ENCODE assay signal across 8 mouse cellular contexts in genomic region chr10:61697028-61697427, GRCm38 (mm10). TPM values are rescaled to one million over a fixed set of nuclear protein-coding genes. Genes with fewer than 3 reads are reported as not detected.
DNase-seq lines count a peak whose midpoint lies in the region; ATAC-seq and TF ChIP-seq lines count a peak whose summit lies in the region.

No protein-coding gene starts in this region.

- no peaks in the 10 kb centered on the region for H3K9me3 ChIP-seq in lung, embryonic 15.5 days
- no peaks in the 10 kb centered on the region for H3K9me3 ChIP-seq in forebrain, postnatal 0 days (ENCODE audit: low read length)

- peaks cover 15% of the 10 kb centered on the region for H3K36me3 ChIP-seq in lung, embryonic 15.5 days
- peaks cover 25% of the 10 kb centered on the region for H3K36me3 ChIP-seq in forebrain, postnatal 0 days (ENCODE audit: insufficient read depth)
- H3K36me3 ChIP-seq in small intestine, adult 2 months (ENCODE audit: control insufficient read depth, insufficient read depth, low read length): peaks cover 24% of the 10 kb centered on the region

- H3K4me2 ChIP-seq in lung, embryonic 15.5 days: peak overlapping the region; percentile 99
- peak overlapping the region; percentile 99 for H3K4me2 ChIP-seq in forebrain, postnatal 0 days (ENCODE audit: low read depth)

- WGBS in lung, embryonic 15.5 days: 82% methylated on average over 2 of the region's 2 CpGs
- 92% methylated on average over 2 of the region's 2 CpGs for WGBS in forebrain, postnatal 0 days
- 41% methylated on average over 2 of the region's 2 CpGs for WGBS in small intestine, adult 2 months

- H3K4me1 ChIP-seq in lung, embryonic 15.5 days: peaks cover 15% of the 10 kb centered on the region
- 0 out of 2 replicates have a peak, but pooled peaks cover 11% of the 10 kb centered on the region for H3K4me1 ChIP-seq in forebrain, postnatal 0 days (ENCODE audit: insufficient read depth)
- peaks cover 16% of the 10 kb centered on the region for H3K4me1 ChIP-seq in small intestine, adult 2 months (ENCODE audit: control insufficient read depth, insufficient read depth, insufficient read length, low read length)

- peak overlapping the region; percentile 56; the same call in 1 of the 2 replicates for H3K9ac ChIP-seq in lung, embryonic 15.5 days
- H3K9ac ChIP-seq in forebrain, postnatal 0 days: no peak overlapping the region

- ATAC-seq in lung, embryonic 15.5 days (ENCODE audit: borderline replicate concordance, extremely low read depth, low FRiP score, low TSS enrichment): no peak
- no peak for ATAC-seq in forebrain, postnatal 0 days

- no peaks in the 10 kb centered on the region for H3K27me3 ChIP-seq in lung, embryonic 15.5 days
- no peaks in the 10 kb centered on the region for H3K27me3 ChIP-seq in forebrain, postnatal 0 days (ENCODE audit: insufficient read depth, low read length)
- no peaks in the 10 kb centered on the region for H3K27me3 ChIP-seq in small intestine, adult 2 months (ENCODE audit: control insufficient read depth, insufficient read depth, low read length)

- TF ChIP-seq CTCF in forebrain, postnatal 0 days (IDR thresholded peaks at IDR 0.05; ENCODE audit: low read depth): no peak
- no peak for TF ChIP-seq CTCF in small intestine, adult 2 months (IDR thresholded peaks at IDR 0.05; ENCODE audit: extremely low read depth, insufficient read length, insufficient replicate concordance, low read depth, low read length)

- no peak for DNase-seq in lung, postnatal 25 days (ENCODE audit: low spot score)
- DNase-seq in forebrain, postnatal 0 days: no peak
- peak; percentile 49 to 74 for DNase-seq in kidney, postnatal 4 days
- DNase-seq in testis, postnatal 14 days (ENCODE audit: low spot score): no peak
- no peak for DNase-seq in thymus, adult 18-20 months
- no peak for DNase-seq in left cerebral cortex, postnatal 4 days

- TF ChIP-seq POLR2A in small intestine, adult 2 months (IDR thresholded peaks at IDR 0.05; ENCODE audit: low read depth, low read length): no peak

- intact Hi-C loops in left cerebral cortex, postnatal 4 days (cut with DNase I): no loop called here

- peak overlapping the region; percentile 85 for H3K4me3 ChIP-seq in lung, embryonic 15.5 days
- H3K4me3 ChIP-seq in forebrain, postnatal 0 days (ENCODE audit: low read depth, low read length): peak overlapping the region; percentile 84
- H3K4me3 ChIP-seq in small intestine, adult 2 months (ENCODE audit: low read depth, low read length): peak overlapping the region; percentile 96

- no peak overlapping the region for H3K27ac ChIP-seq in lung, embryonic 15.5 days
- no peak overlapping the region for H3K27ac ChIP-seq in forebrain, postnatal 0 days (ENCODE audit: low read depth, low read length)
- peak overlapping the region; percentile 72 for H3K27ac ChIP-seq in small intestine, adult 2 months (ENCODE audit: insufficient read depth, low read depth, low read length)

RNA-seq across cellular contexts. Expression of gene Tysnd1, which starts 1.7 kb away (rescaled TPM):
- 34.7 and 36.6 TPM in 2 replicates for polyA plus RNA-seq in lung, embryonic 15.5 days (2015; fragmentation: Nextera tagmentation; extraction: Ambion mirVana)
- 50.5 and 56.8 TPM in 2 replicates for total RNA-seq in forebrain, postnatal 0 days (2014; rRNA removed)
- 34.0 and 34.4 TPM in 2 replicates for polyA plus RNA-seq in forebrain, postnatal 0 days (2015; fragmentation: Nextera tagmentation; extraction: Ambion mirVana)
- polyA plus RNA-seq in small intestine, adult 2 months (2012; rRNA removed): 83.5 and 110 TPM in 2 replicates
- 10 to 100 TPM; 32.0 to 36.6 TPM for total RNA-seq in left cerebral cortex, postnatal 4 days (2021)

RNA-seq across cellular contexts. Expression of gene Sar1a, which starts 16.9 kb away (rescaled TPM):
- 242 and 243 TPM in 2 replicates for polyA plus RNA-seq in lung, embryonic 15.5 days (2015; fragmentation: Nextera tagmentation; extraction: Ambion mirVana)
- 188 and 221 TPM in 2 replicates for total RNA-seq in forebrain, postnatal 0 days (2014; rRNA removed)
- 208 and 213 TPM in 2 replicates for polyA plus RNA-seq in forebrain, postnatal 0 days (2015; fragmentation: Nextera tagmentation; extraction: Ambion mirVana)
- polyA plus RNA-seq in small intestine, adult 2 months (2012; rRNA removed): 16.3 and 22.9 TPM in 2 replicates
- 100 to 1,000 TPM; 135 to 139 TPM for total RNA-seq in left cerebral cortex, postnatal 4 days (2021)

RNA-seq across cellular contexts. Expression of gene Aifm2, which starts 18.0 kb away (rescaled TPM):
- polyA plus RNA-seq in lung, embryonic 15.5 days (2015; fragmentation: Nextera tagmentation; extraction: Ambion mirVana): 14.0 and 14.3 TPM in 2 replicates
- total RNA-seq in forebrain, postnatal 0 days (2014; rRNA removed): 11.5 and 13.0 TPM in 2 replicates
- 8.4 and 11.7 TPM in 2 replicates for polyA plus RNA-seq in forebrain, postnatal 0 days (2015; fragmentation: Nextera tagmentation; extraction: Ambion mirVana)
- 4.9 and 6.7 TPM in 2 replicates for polyA plus RNA-seq in small intestine, adult 2 months (2012; rRNA removed)
- 10 to 100 TPM in 1 of 2 experiments, 1 to 10 TPM in 1; 9.5 to 10.4 TPM for total RNA-seq in left cerebral cortex, postnatal 4 days (2021)

RNA-seq across cellular contexts. Expression of gene Ppa1, which starts 48.7 kb away (rescaled TPM):
- 171 and 188 TPM in 2 replicates for polyA plus RNA-seq in lung, embryonic 15.5 days (2015; fragmentation: Nextera tagmentation; extraction: Ambion mirVana)
- total RNA-seq in forebrain, postnatal 0 days (2014; rRNA removed): 137 and 157 TPM in 2 replicates
- 201 and 219 TPM in 2 replicates for polyA plus RNA-seq in forebrain, postnatal 0 days (2015; fragmentation: Nextera tagmentation; extraction: Ambion mirVana)
- polyA plus RNA-seq in small intestine, adult 2 months (2012; rRNA removed): 55.3 and 57.4 TPM in 2 replicates
- total RNA-seq in left cerebral cortex, postnatal 4 days (2021): 100 to 1,000 TPM; 126 to 138 TPM

Comparison
In these comparisons a context has a peak if more than half of its experiments do, and no peak if none do; other contexts are left out.
1. DNase-seq: peak in kidney, postnatal 4 days (2 of 2); none in lung, postnatal 25 days (single experiment), forebrain, postnatal 0 days (single experiment), testis, postnatal 14 days (single experiment), thymus, adult 18-20 months (0 of 2) and left cerebral cortex, postnatal 4 days (single experiment).
2. Peak in every context shown above with its lines, with median percentiles within 50 percentile points of each other: H3K4me3 ChIP-seq.